ENCODE assay signal across 31 mouse cellular contexts in genomic region chr19:3539456-3539855, GRCm38 (mm10). TPM values are rescaled to one million over a fixed set of nuclear protein-coding genes. Genes with fewer than 3 reads are reported as not detected.
DNase-seq lines count a peak whose midpoint lies in the region; ATAC-seq lines count a peak whose summit lies in the region.
"Had no signal": no experiment of that assay in that cellular context is flagged by ENCODE, and none has a peak within 500 bp of the region (broad histone marks: within the 10 kb centered on the region; RNA-seq: fewer than 3 reads in every experiment).

No protein-coding gene starts in this region.

- no peaks in the 10 kb centered on the region for H3K27me3 ChIP-seq in liver, embryonic 16.5 days (ENCODE audit: control insufficient read depth, insufficient read depth, low read depth, low read length)
- H3K27me3 ChIP-seq: embryonic facial prominence, embryonic 15.5 days; forebrain, embryonic 13.5 days; heart, embryonic 12.5 days; hindbrain, embryonic 13.5 days; limb, embryonic 15.5 days; stomach, embryonic 15.5 days had no signal

- peaks cover 2% of the 10 kb centered on the region; the same call in 1 of the 2 replicates for H3K36me3 ChIP-seq in liver, embryonic 16.5 days (ENCODE audit: control insufficient read depth, insufficient read depth)

- H3K4me2 ChIP-seq in liver, embryonic 16.5 days (ENCODE audit: low read depth, low read length) = no peak overlapping the region
- H3K4me2 ChIP-seq: embryonic facial prominence, embryonic 15.5 days; forebrain, embryonic 13.5 days; heart, embryonic 12.5 days; hindbrain, embryonic 13.5 days; limb, embryonic 15.5 days; stomach, embryonic 15.5 days had no signal

- peak; percentile 24; the same call in 1 of the 2 replicates for ATAC-seq in liver, embryonic 16.5 days (ENCODE audit: low read depth)
- 0 out of 2 replicates have a peak, but pooled peaks have one; percentile 14 for ATAC-seq in granulocyte monocyte progenitor cell, adult 5-6 weeks (replicated peaks; ENCODE audit: poor library complexity, severe bottlenecking)
- ATAC-seq: forebrain, embryonic 13.5 days; liver, postnatal 0 days; lung, postnatal 0 days had no signal

- peak; percentile 40 for DNase-seq in kidney, adult 18-20 months
- no peak for DNase-seq in kidney, postnatal 10 days
- no peak for DNase-seq in liver
- peak; percentile 28 for DNase-seq in yolk sac, embryonic 10.5 days (ENCODE audit: low spot score)
- DNase-seq in layer of hippocampus, adult 9-10 months (ENCODE audit: low spot score) = no peak
- DNase-seq: adrenal gland, adult 8-10 months; B cell, adult 2 months; cerebellum, adult 2 months; cerebellum, postnatal 14 days; gastrocnemius, postnatal 14 days; heart, adult 18-20 months; heart, postnatal 4 days; layer of hippocampus, postnatal 36 days; liver, postnatal 0 days; lung, postnatal 4 days; midbrain, embryonic 14.5 days; retina, postnatal 1 day; right cerebral cortex, postnatal 14 days; thymus, postnatal 14 days had no signal

- H3K4me3 ChIP-seq in liver, embryonic 16.5 days (ENCODE audit: low read depth, low read length) = no peak overlapping the region
- H3K4me3 ChIP-seq: embryonic facial prominence, embryonic 10.5 days; embryonic facial prominence, embryonic 15.5 days; forebrain, embryonic 13.5 days; heart, embryonic 12.5 days; hindbrain, embryonic 13.5 days; limb, embryonic 10.5 days; limb, embryonic 15.5 days; stomach, embryonic 15.5 days had no signal

- H3K4me1 ChIP-seq in liver, embryonic 16.5 days (ENCODE audit: control insufficient read depth, low read depth, low read length) = peaks cover 7% of the 10 kb centered on the region; the same call in 1 of the 2 replicates
- H3K4me1 ChIP-seq: hindbrain, embryonic 13.5 days; limb, embryonic 10.5 days; stomach, embryonic 15.5 days had no signal

- H3K27ac ChIP-seq in liver, embryonic 16.5 days (ENCODE audit: low read length) = no peak overlapping the region
- H3K27ac ChIP-seq: embryonic facial prominence, embryonic 10.5 days; embryonic facial prominence, embryonic 15.5 days; forebrain, embryonic 13.5 days; hindbrain, embryonic 13.5 days; kidney, postnatal 0 days; limb, embryonic 10.5 days; limb, embryonic 15.5 days; stomach, embryonic 15.5 days had no signal

- H3K9ac ChIP-seq in liver, embryonic 16.5 days (ENCODE audit: low read depth, low read length) = no peak overlapping the region
- H3K9ac ChIP-seq: embryonic facial prominence, embryonic 15.5 days; forebrain, embryonic 13.5 days; heart, embryonic 12.5 days; hindbrain, embryonic 13.5 days; limb, embryonic 15.5 days; liver, postnatal 0 days; stomach, embryonic 15.5 days had no signal

- H3K9me3 ChIP-seq in liver, embryonic 16.5 days (replicated peaks; ENCODE audit: control insufficient read depth, low read length) = no peaks in the 10 kb centered on the region
- H3K9me3 ChIP-seq: embryonic facial prominence, embryonic 10.5 days; embryonic facial prominence, embryonic 15.5 days; forebrain, embryonic 13.5 days; heart, embryonic 12.5 days; hindbrain, embryonic 13.5 days; limb, embryonic 10.5 days; limb, embryonic 15.5 days; stomach, embryonic 15.5 days had no signal

- WGBS in liver, embryonic 16.5 days (ENCODE audit: insufficient replicate concordance) = 67% methylated on average over 5 of the region's 5 CpGs

RNA-seq across cellular contexts. Expression of gene Ppp6r3, which starts 36.1 kb away (rescaled TPM):
- 23.9 and 24.6 TPM in 2 replicates for polyA plus RNA-seq in liver, embryonic 16.5 days (2015; fragmentation: Nextera tagmentation; extraction: Ambion mirVana)
- 97.5 and 97.9 TPM in 2 replicates for total RNA-seq in granulocyte monocyte progenitor cell, adult 5-6 weeks (2014; fragmentation: Nextera tagmentation)
- total RNA-seq in granulocyte monocyte progenitor cell, adult 5-6 weeks (2017) = 106 and 114 TPM in 2 replicates

Comparison
In these comparisons a context has a peak if more than half of its experiments do, and no peak if none do; other contexts are left out.
1. DNase-seq: peak in kidney, adult 18-20 months (single experiment) and yolk sac, embryonic 10.5 days (single experiment); none in kidney, postnatal 10 days (single experiment), liver (single experiment) and layer of hippocampus, adult 9-10 months (single experiment).